Mouse (Mus musculus): ENCODE data around the gene Crat. TPM values are rescaled to one million over a fixed set of nuclear protein-coding genes. Genes with fewer than 3 reads are reported as not detected.

The Crat gene
- total RNA-seq, 2 experiments from 2014 or later: 9.1 to 31.7 TPM

Other genes with a start within 250 kb of the Crat start
- 10.2 and 12.7 TPM in 2 replicates for gene Endog, start 244.3 kb downstream of the Crat start, total RNA-seq (2015)
- gene Endog, start 244.3 kb downstream of the Crat start, total RNA-seq (2017): 4.0 and 11.6 TPM in 2 replicates
- gene Spout1, start 237.4 kb downstream of the Crat start, total RNA-seq (2015): 21.5 and 28.3 TPM in 2 replicates
- 40.1 and 44.2 TPM in 2 replicates for gene Spout1, start 237.4 kb downstream of the Crat start, total RNA-seq (2017)
- 3.0 and 5.5 TPM in 2 replicates for gene Kyat1, start 210.0 kb downstream of the Crat start, total RNA-seq (2015)
- 7.0 and 8.5 TPM in 2 replicates for gene Kyat1, start 210.0 kb downstream of the Crat start, total RNA-seq (2017)
- 11.7 and 11.9 TPM in 2 replicates for gene Lrrc8a, start 178.1 kb downstream of the Crat start, total RNA-seq (2015)
- gene Lrrc8a, start 178.1 kb downstream of the Crat start, total RNA-seq (2017): 7.0 and 7.4 TPM in 2 replicates
- not detected in 2 replicates for gene Gm28035, start 175.2 kb downstream of the Crat start, total RNA-seq (2015)
- gene Gm28035, start 175.2 kb downstream of the Crat start, total RNA-seq (2017): 0.07 TPM in 1 of 2 replicates, not detected in the other
- gene Phyhd1, start 149.6 kb downstream of the Crat start, total RNA-seq (2015): 0.35 and 0.64 TPM in 2 replicates
- 0.88 and 2.8 TPM in 2 replicates for gene Phyhd1, start 149.6 kb downstream of the Crat start, total RNA-seq (2017)
- not detected in 2 replicates for gene Gm28038, start 134.8 kb downstream of the Crat start, total RNA-seq (2015)
- gene Gm28038, start 134.8 kb downstream of the Crat start, total RNA-seq (2017): not detected in 2 replicates
- 5.9 TPM in 2 replicates for gene Dolk, start 129.5 kb downstream of the Crat start, total RNA-seq (2015)
- 9.3 and 14.1 TPM in 2 replicates for gene Dolk, start 129.5 kb downstream of the Crat start, total RNA-seq (2017)
- 34.3 and 35.8 TPM in 2 replicates for gene Nup188, start 129.4 kb downstream of the Crat start, total RNA-seq (2015)
- gene Nup188, start 129.4 kb downstream of the Crat start, total RNA-seq (2017): 21.6 and 21.7 TPM in 2 replicates
- gene Sh3glb2, start 56.5 kb downstream of the Crat start, total RNA-seq (2015): 16.1 and 16.7 TPM in 2 replicates
- 23.4 and 24.8 TPM in 2 replicates for gene Sh3glb2, start 56.5 kb downstream of the Crat start, total RNA-seq (2017)
- gene Miga2, start 51.6 kb downstream of the Crat start, total RNA-seq (2015): 4.2 and 5.0 TPM in 2 replicates
- gene Miga2, start 51.6 kb downstream of the Crat start, total RNA-seq (2017): 11.7 and 12.3 TPM in 2 replicates
- gene Dolpp1, start 23.6 kb downstream of the Crat start, total RNA-seq (2015): 4.0 and 8.1 TPM in 2 replicates
- gene Dolpp1, start 23.6 kb downstream of the Crat start, total RNA-seq (2017): 16.3 and 26.0 TPM in 2 replicates
- 75.9 and 90.4 TPM in 2 replicates for gene Ptpa, start 226 bp upstream of the Crat start, total RNA-seq (2015)
- gene Ptpa, start 226 bp upstream of the Crat start, total RNA-seq (2017): 63.0 and 63.3 TPM in 2 replicates
- 0.07 and 0.12 TPM in 2 replicates for gene Ier5l, start 58.4 kb upstream of the Crat start, total RNA-seq (2015)
- gene Ier5l, start 58.4 kb upstream of the Crat start, total RNA-seq (2017): 0.10 and 0.96 TPM in 2 replicates
- gene Cstad, start 179.2 kb upstream of the Crat start, total RNA-seq (2015): 1.3 TPM in 1 of 2 replicates, not detected in the other
- not detected in 2 replicates for gene Cstad, start 179.2 kb upstream of the Crat start, total RNA-seq (2017)